Mouse (Mus musculus): ENCODE measurements around the gene Nrbp1.

The Nrbp1 gene

GRCm38 (mm10) chr5:31240637-31241521 lies at the start of gene Nrbp1, which contains the start of gene Gm9970:
Gene Nrbp1, plus strand, starts transcription at chr5:31240864.
Gene Gm9970, minus strand, starts transcription at chr5:31241232.
- peak; percentile 95 for DNase-seq (ENCODE audit: low spot score in 2 of 2)

- DNase-seq (ENCODE audit: low spot score in 2 of 2): no peak
These were observed 48.4 kb upstream of the Nrbp1 start for GRCm38 (mm10) chr5:31192045-31192938.

- peak; percentile 98 to 99 for DNase-seq (ENCODE audit: low spot score in 2 of 2)
These were observed 47.6 kb upstream of the Nrbp1 start, which contains the start of the genes Snx17 and Eif2b4 for GRCm38 (mm10) chr5:31192939-31193630. Gene Snx17, plus strand, starts transcription at chr5:31193227. Gene Eif2b4, minus strand, starts transcription at chr5:31193430.

GRCm38 (mm10) chr5:31193631-31194281 lies 46.9 kb upstream of the Nrbp1 start:
- DNase-seq (ENCODE audit: low spot score in 2 of 2): no peak

- DNase-seq (ENCODE audit: low spot score in 2 of 2): no peak
These were observed 45.9 kb upstream of the Nrbp1 start for GRCm38 (mm10) chr5:31194486-31195485.

GRCm38 (mm10) chr5:31195671-31196070 lies 45.0 kb upstream of the Nrbp1 start:
- DNase-seq (ENCODE audit: low spot score in 2 of 2): no peak

- no peak for DNase-seq (ENCODE audit: low spot score in 2 of 2)
These were observed 44.5 kb upstream of the Nrbp1 start for GRCm38 (mm10) chr5:31196207-31196606.

- no peak for DNase-seq (ENCODE audit: low spot score in 2 of 2)
These were observed 43.6 kb upstream of the Nrbp1 start for GRCm38 (mm10) chr5:31197072-31197471.

DNA sequence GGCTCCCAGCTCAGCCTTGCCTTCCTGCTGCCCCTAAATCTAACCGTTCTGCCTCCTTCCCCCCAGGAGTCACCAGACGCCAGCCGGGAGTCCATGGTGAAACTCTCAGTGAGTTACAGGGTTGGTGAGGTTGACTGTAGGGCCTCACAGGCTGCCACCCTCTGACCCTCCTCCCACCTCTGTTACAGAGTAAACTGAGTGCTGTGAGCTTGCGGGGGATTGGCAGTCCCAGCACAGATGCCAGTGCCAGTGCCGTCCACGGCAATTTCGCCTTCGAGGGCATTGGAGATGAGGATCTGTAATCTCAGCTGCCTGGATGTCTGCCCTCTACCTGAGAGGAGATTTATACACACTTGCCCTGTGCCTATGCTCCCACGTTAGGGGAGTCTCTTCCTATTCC lies 42.5 kb upstream of the Nrbp1 start:
- no peak for DNase-seq (ENCODE audit: low spot score in 2 of 2)

DNA sequence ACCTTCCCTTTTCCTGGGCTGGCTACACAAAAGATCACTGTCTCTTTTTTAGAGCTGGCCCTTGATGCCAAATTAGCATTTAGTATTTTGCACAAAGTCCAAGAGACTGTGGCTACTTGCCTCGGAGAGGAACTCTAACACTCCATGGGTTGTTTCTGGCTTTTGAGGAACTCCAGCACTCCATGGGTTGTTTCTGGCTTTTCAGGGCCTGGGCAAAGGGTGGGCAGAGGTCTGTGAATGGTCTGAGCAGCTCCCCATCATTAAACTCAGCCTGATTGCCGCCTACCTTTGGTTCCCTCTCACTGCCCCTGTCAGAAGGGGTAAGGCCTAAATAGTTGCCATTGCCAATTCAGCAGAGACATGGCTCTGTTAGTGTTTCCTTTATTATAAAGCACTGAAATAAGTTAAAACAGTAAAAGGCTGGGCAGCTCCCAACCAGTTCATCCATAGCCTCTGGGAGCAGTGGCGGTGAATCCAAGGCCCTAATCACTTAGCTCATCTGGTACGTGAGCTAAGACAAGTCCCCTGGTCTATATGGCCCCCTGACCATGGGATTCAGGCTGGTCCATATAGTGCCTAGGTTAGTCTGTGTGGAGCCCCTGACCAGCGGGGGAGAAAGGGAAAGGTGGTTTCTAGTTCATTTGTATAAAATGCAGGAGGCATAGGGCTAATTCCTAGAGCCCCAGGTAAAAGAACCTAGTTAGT lies 41.9 kb upstream of the Nrbp1 start:
- no peak for DNase-seq (ENCODE audit: low spot score in 2 of 2)

GRCm38 (mm10) chr5:31199321-31199892 lies 41.3 kb upstream of the Nrbp1 start:
- DNase-seq (ENCODE audit: low spot score in 2 of 2): no peak

GRCm38 (mm10) chr5:31199893-31200292 lies 40.8 kb upstream of the Nrbp1 start:
- no peak for DNase-seq (ENCODE audit: low spot score in 2 of 2)

GRCm38 (mm10) chr5:31200327-31200768 lies 40.3 kb upstream of the Nrbp1 start:
- DNase-seq (ENCODE audit: low spot score in 2 of 2): no peak

DNA sequence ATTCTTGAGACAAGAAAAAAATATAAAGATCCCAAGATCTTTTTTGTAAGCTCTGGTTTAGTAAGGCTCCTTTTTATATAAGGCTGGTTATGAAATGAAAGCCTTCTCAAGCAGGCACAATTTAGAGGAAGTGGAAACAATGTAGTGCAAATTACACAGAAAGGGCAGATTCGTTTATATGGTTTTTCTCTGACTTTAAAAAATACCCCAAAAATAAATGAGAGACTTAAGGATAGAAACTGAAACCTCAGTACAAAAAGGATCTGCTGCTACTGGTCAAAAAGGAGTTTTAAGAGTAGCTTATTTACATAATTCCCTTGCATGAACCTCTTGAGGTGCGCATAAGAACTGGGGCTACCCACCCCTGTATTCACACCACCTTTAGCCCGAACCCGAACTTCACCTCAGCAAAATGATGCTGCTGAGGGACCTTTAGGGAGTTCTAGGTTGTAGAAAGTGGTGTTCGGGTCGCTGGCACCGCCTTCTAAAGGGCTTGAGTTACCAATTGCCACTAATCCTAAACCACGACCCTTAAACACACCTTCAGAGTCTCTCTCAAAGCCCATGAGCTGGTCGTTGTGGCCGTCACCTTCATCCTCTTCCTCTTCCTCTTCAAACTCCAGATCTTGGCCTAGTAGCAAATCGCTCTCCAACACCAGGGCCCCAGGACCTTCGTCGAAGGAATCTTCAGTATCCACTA lies 39.5 kb upstream of the Nrbp1 start:
- DNase-seq (ENCODE audit: low spot score in 2 of 2): no peak

- DNase-seq (ENCODE audit: low spot score in 2 of 2): peak; percentile 94 to 95
These were observed 38.7 kb upstream of the Nrbp1 start, which contains the start of gene Zfp513 for GRCm38 (mm10) chr5:31201742-31202590. Gene Zfp513, minus strand, starts transcription at chr5:31202303.

DNA sequence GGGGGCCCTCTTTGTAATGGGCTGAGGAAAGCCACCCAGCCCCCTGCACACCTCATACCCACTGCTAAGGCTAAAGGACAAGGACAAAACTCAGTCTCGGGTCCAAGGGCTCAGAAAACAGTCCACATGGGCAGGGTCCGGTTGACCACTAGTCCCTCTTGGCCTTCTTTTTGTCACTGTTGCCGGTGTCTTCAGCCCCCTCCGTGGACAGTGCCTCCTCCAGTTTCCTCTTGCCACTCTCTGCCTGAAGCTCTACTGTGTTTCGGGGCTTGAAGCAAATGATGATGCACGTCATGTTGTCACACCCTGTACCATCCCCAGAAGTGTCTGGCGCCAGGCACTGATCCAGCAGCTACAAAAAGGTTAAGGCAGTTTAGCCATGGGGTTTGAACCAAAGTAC lies 37.7 kb upstream of the Nrbp1 start:
- DNase-seq (ENCODE audit: low spot score in 2 of 2): no peak

DNA sequence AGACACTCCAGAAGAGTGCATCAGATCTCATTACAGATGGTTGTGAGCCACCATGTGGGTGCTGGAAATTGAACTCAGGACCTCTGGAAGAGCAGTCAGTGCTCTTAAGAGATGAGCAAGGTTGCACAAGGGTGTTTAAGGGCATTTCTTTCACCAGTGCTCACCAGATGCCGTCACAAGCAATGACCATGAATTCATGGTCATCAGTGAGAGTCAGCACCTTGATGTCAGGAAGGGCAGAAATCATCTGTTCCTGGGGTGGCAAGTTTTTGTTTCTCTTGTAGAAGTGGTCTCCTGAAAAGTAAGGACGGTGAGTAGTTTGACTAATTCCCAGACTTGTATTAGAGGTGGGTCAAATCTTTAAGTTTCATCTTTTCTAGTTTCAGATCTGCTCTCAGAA lies 36.8 kb upstream of the Nrbp1 start:
- no peak for DNase-seq (ENCODE audit: low spot score in 2 of 2)

Measured in urinary bladder, postnatal 4 days (tissue).